Mouse (Mus musculus) CH12.LX (cell line): ENCODE measurements around the gene E2f2. TPM values are rescaled to one million over a fixed set of nuclear protein-coding genes. Genes with fewer than 3 reads are reported as not detected.

Experiments used
- DNase-seq: peaks from one replicate; pipeline ENCODE4 v3.0.0-alpha.2; 2013; ENCODE audit errors: extremely low read depth
- H3K27ac ChIP-seq: 2 replicates; pipeline ENCODE4 v1.5.1; 2012; ENCODE audit warnings: low read depth, mild to moderate bottlenecking, control low read depth, moderate library complexity; ENCODE audit not compliant: insufficient read depth
- H3K27me3 ChIP-seq: replicated peaks from 2 replicates; pipeline ENCODE3; 2012; ENCODE audit warnings: inconsistent platforms
- H3K36me3 ChIP-seq, 2 experiments: replicated peaks in 1 of 2; 2 replicates each; pipeline versions ENCODE3 to v1.6.1; 2012; ENCODE audit warnings: inconsistent platforms in 1 of 2, low read length in 1 of 2, mild to moderate bottlenecking in 1 of 2, mixed read lengths in 1 of 2, moderate library complexity in 1 of 2; ENCODE audit not compliant: control insufficient read depth in 1 of 2, insufficient read depth in 1 of 2
- H3K4me1 ChIP-seq, 2 experiments: 2 replicates each; pipeline ENCODE4 v1.6.1; 2012; ENCODE audit warnings: inconsistent platforms in 1 of 2, moderate library complexity in 1 of 2; ENCODE audit not compliant: insufficient read depth in 2 of 2, control insufficient read depth in 1 of 2
- H3K4me2 ChIP-seq: 2 replicates; pipeline ENCODE4 v1.6.1; 2012; ENCODE audit warnings: low read depth, mild to moderate bottlenecking, control low read depth; ENCODE audit not compliant: poor library complexity, insufficient read depth, severe bottlenecking
- H3K4me3 ChIP-seq, 3 experiments: fragments of 150-350 bp in 1 of 3; sonication (generic) in 1 of 3; replicated peaks in 1 of 3; 2 replicates each; pipeline versions ENCODE3 to v1.5.1; 2011 to 2012; ENCODE audit warnings: low read depth in 2 of 3, low read length in 2 of 3, mild to moderate bottlenecking in 2 of 3, moderate library complexity in 2 of 3, control low read depth in 1 of 3, improper control_type of control experiment in 1 of 3, inconsistent platforms in 1 of 3, mixed read lengths in 1 of 3; ENCODE audit not compliant: poor library complexity in 1 of 3
- H3K79me2 ChIP-seq: replicated peaks from 2 replicates; pipeline ENCODE4 v1.6.1; 2012; ENCODE audit warnings: mild to moderate bottlenecking, moderate library complexity; ENCODE audit not compliant: control insufficient read depth, poor library complexity, insufficient read depth, severe bottlenecking; ENCODE audit errors: extremely low read depth
- H3K9ac ChIP-seq: 2 replicates; pipeline ENCODE4 v1.6.1; 2012; ENCODE audit warnings: low read depth, mild to moderate bottlenecking, control low read depth, moderate library complexity; ENCODE audit not compliant: insufficient read depth
- H3K9me3 ChIP-seq: replicated peaks from 2 replicates; pipeline ENCODE3; 2012; ENCODE audit warnings: low read length, inconsistent platforms, mixed read lengths
- BHLHE40 ChIP-seq: IDR thresholded peaks from 2 replicates; pipeline ENCODE4 v1.6.1; 2011; ENCODE audit warnings: mild to moderate bottlenecking, low read depth, low read length, improper control_type of control experiment
- CHD2 ChIP-seq: IDR thresholded peaks from 2 replicates; pipeline ENCODE4 v1.6.1; 2011; ENCODE audit warnings: low read length, improper control_type of control experiment
- CTCF ChIP-seq, 2 experiments: IDR thresholded peaks in 1 of 2; conservative IDR thresholded peaks in 1 of 2; 2 replicates each; pipeline ENCODE4 v1.5.1; 2011 to 2012; ENCODE audit warnings: low read depth in 2 of 2, low read length in 2 of 2, improper control_type of control experiment in 1 of 2, inconsistent platforms in 1 of 2, mild to moderate bottlenecking in 1 of 2, moderate library complexity in 1 of 2
- EP300 ChIP-seq: IDR thresholded peaks from 2 replicates; pipeline ENCODE4 v1.6.1; 2011; ENCODE audit warnings: low read length, improper control_type of control experiment
- GABPA ChIP-seq: IDR thresholded peaks from 2 replicates; pipeline ENCODE4 v1.6.1; 2012; ENCODE audit warnings: low read depth, low read length, improper control_type of control experiment, inconsistent platforms; ENCODE audit not compliant: insufficient replicate concordance
- JUND ChIP-seq: conservative IDR thresholded peaks from 2 replicates; pipeline ENCODE4 v1.6.1; 2011; ENCODE audit warnings: low read depth, low read length, improper control_type of control experiment
- KAT2A ChIP-seq: IDR thresholded peaks from 2 replicates; pipeline ENCODE4 v1.6.1; 2012; ENCODE audit warnings: low read length, improper control_type of control experiment, inconsistent platforms; ENCODE audit not compliant: insufficient replicate concordance
- MAFK ChIP-seq: IDR thresholded peaks from 2 replicates; pipeline ENCODE4 v1.6.1; 2011; ENCODE audit warnings: low read length, improper control_type of control experiment; ENCODE audit not compliant: insufficient replicate concordance
- MAX ChIP-seq: IDR thresholded peaks from 2 replicates; pipeline ENCODE4 v1.6.1; 2011; ENCODE audit warnings: low read length, improper control_type of control experiment
- MAZ ChIP-seq: IDR thresholded peaks from 2 replicates; pipeline ENCODE4 v1.6.1; 2012; ENCODE audit warnings: low read depth, mild to moderate bottlenecking, inconsistent platforms, low read length, improper control_type of control experiment, moderate library complexity
- MEF2A ChIP-seq: IDR thresholded peaks from 2 replicates; pipeline ENCODE4 v1.6.1; 2014; ENCODE audit warnings: low read depth, mild to moderate bottlenecking, inconsistent platforms, low read length, improper control_type of control experiment, borderline replicate concordance
- MXI1 ChIP-seq: IDR thresholded peaks from 2 replicates; pipeline ENCODE4 v1.6.1; 2011; ENCODE audit warnings: mild to moderate bottlenecking, low read depth, low read length, improper control_type of control experiment
- MYC ChIP-seq: IDR thresholded peaks from 2 replicates; pipeline ENCODE4 v1.6.1; 2011; ENCODE audit warnings: low read depth, mild to moderate bottlenecking, improper control_type of control experiment, low read length
- NELFE ChIP-seq: IDR thresholded peaks from 2 replicates; pipeline ENCODE4 v1.6.1; 2011; ENCODE audit warnings: low read depth, low read length, improper control_type of control experiment
- NRF1 ChIP-seq: IDR thresholded peaks from 2 replicates; pipeline ENCODE4 v1.6.1; 2014; ENCODE audit warnings: low read depth, mild to moderate bottlenecking, inconsistent platforms, low read length, improper control_type of control experiment, moderate library complexity
- POLR2A ChIP-seq: IDR thresholded peaks from 2 replicates; pipeline ENCODE4 v1.6.1; 2011; ENCODE audit warnings: low read depth, mild to moderate bottlenecking, improper control_type of control experiment, low read length
- POLR2AphosphoS2 ChIP-seq: IDR thresholded peaks from 2 replicates; pipeline ENCODE4 v1.6.1; 2011; ENCODE audit warnings: low read depth, low read length, improper control_type of control experiment
- RCOR1 ChIP-seq: conservative IDR thresholded peaks from 2 replicates; pipeline ENCODE4 v1.6.1; 2012; ENCODE audit warnings: low read depth, mild to moderate bottlenecking, inconsistent platforms, low read length, improper control_type of control experiment
- SMC3 ChIP-seq: IDR thresholded peaks from 2 replicates; pipeline ENCODE4 v1.6.1; 2011; ENCODE audit warnings: low read depth, low read length, improper control_type of control experiment
- TBP ChIP-seq: conservative IDR thresholded peaks from 2 replicates; pipeline ENCODE4 v1.6.1; 2011; ENCODE audit warnings: low read depth, low read length, improper control_type of control experiment
- TCF12 ChIP-seq: IDR thresholded peaks from 2 replicates; pipeline ENCODE4 v1.6.1; 2014; ENCODE audit warnings: low read depth, mild to moderate bottlenecking, inconsistent platforms, low read length, improper control_type of control experiment
- UBTF ChIP-seq: IDR thresholded peaks from 2 replicates; pipeline ENCODE4 v1.6.1; 2012; ENCODE audit warnings: low read depth, mild to moderate bottlenecking, inconsistent platforms, low read length, improper control_type of control experiment, moderate library complexity
- USF1 ChIP-seq: IDR thresholded peaks from 2 replicates; pipeline ENCODE4 v1.6.1; 2014; ENCODE audit warnings: low read depth, mild to moderate bottlenecking, inconsistent platforms, low read length, improper control_type of control experiment
- ZKSCAN1 ChIP-seq: IDR thresholded peaks from 2 replicates; pipeline ENCODE4 v1.6.1; 2012; ENCODE audit warnings: low read depth, inconsistent platforms, low read length, improper control_type of control experiment, borderline replicate concordance
- ZMIZ1 ChIP-seq: IDR thresholded peaks from 2 replicates; pipeline ENCODE4 v1.6.1; 2012; ENCODE audit warnings: low read depth, mild to moderate bottlenecking, inconsistent platforms, low read length, improper control_type of control experiment
- dilution Hi-C: fragments of 300-500 bp; cut with MboI; formaldehyde crosslinking; loops from 2 replicates; pipeline ENCODE4 v1.14.3; 2020; ENCODE audit warnings: low sequenced_read_pairs; ENCODE audit not compliant: extremely low pct_unique_long_range_greater_than_20kb, extremely low pct_ligation_motif_present
- in situ Hi-C: fragments of 300-500 bp; cut with MboI; formaldehyde crosslinking; loops from 3 replicates; pipeline ENCODE4 v1.14.3; 2019; ENCODE audit warnings: low sequenced_read_pairs, low pct_ligation_motif_present, low pct_unique_long_range_greater_than_20kb, mixed read lengths
- polyA plus RNA-seq: library from polyadenylated mRNA; unstranded; fragments of >175 nt; gene quantifications from 2 replicates; pipeline ENCODE4 v1.2.1, GENCODE M21; 2012; ENCODE audit warnings: low read depth; ENCODE audit not compliant: insufficient read length
- total RNA-seq, 2 experiments: library from RNA; depleted of rRNA; stranded (reverse); fragments of 300-350 nt in 1 of 2; fragments of >200 nt in 1 of 2; gene quantifications; 2 replicates each; pipeline ENCODE4 v1.2.3; 2012 to 2014

The E2f2 gene
- total and polyA plus RNA-seq, 3 experiments: 3.9 to 7.2 (median 4.4) TPM

DNA sequence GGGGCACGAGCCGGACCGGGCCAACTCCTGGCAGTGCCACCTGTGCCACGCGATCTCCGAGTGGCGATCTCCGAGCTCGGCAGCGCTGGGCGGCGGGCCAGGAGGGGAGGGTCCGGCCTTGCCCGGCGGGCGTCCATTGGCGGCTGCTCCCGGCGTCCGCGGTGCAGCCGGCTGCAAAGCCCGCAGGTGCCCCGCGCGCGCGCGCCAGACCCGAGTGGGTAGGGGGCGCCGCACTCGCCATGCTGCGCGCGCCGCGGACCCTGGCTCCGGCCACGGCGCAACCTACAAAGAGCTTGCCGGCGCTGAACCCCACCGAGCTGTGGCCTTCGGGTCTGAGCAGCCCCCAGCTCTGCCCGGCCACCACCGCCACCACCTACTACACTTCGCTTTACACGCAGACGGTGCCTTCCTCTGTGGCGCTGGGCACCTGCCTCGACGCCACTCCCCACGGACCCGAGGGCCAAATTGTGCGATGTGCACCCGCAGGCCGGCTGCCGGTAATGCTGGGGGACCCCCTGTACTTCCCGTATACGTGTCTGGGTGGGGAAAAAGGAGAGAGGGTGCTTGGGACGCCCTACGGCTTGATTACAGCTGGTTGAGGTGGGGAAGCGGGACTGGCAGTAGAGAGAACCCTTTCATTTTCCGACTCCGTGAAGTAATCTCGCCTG, 482 bp downstream of the E2f2 start:
- in situ Hi-C loops (no loop called here), dilution Hi-C loops (no loop called here)
- H3K9me3 ChIP-seq: no peaks in the 10 kb centered on the region
- H3K9ac ChIP-seq: peak overlapping the region; percentile 76
- TF ChIP-seq MAX (0 out of 2 replicates have a peak, but pooled peaks have one; percentile 16), SMC3 (no peak), CTCF (conservative IDR thresholded peaks at IDR 0.05 in 1 of 2, IDR thresholded peaks at IDR 0.05 in 1 of 2; ENCODE audit: low read depth in 2 of 2, low read length in 2 of 2) (no peak), TBP (no peak), MEF2A (no peak), NRF1 (peak; percentile 60)
- DNase-seq: no peak
- peak overlapping the region; percentile 72 to 83 (median 76) for H3K4me3 ChIP-seq
- H3K4me1 ChIP-seq: peaks cover 24 to 47% of the 10 kb centered on the region in 2 experiments
- peaks cover 0 to 4% of the 10 kb centered on the region in 2 experiments for H3K36me3 ChIP-seq
- peaks cover 9% of the 10 kb centered on the region for H3K27me3 ChIP-seq
- peaks cover 29% of the 10 kb centered on the region for H3K79me2 ChIP-seq
- H3K4me2 ChIP-seq: peak overlapping the region; percentile 95
- H3K27ac ChIP-seq: peak overlapping the region; percentile 81

DNA sequence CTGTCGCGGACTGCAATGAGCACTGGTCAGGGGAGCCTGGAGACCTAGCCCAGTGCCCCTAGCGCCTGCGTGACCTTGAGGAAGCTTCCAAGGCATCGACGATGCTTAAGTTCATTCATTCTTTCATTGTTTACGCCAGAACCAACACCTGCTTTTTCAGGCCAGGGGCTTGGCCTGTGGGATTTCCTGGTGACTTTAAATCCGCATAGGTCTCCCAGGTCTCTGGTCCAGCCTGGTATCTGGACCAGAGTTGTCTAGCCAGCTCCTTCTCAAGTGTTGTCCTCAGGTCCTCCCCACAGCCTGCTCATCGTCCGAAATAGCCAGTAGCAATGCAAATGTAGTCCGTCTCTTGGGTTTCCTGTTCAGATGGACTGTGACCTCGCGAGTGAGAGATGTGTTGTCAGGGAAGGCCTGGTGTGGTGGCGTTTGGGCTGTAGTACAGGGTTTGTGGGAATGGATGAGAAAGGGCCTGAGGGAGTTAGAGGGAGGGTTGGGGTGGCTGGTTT, 1.1 kb downstream of the E2f2 start:
- Histone ChIP-seq H3K27me3 (peaks cover 9% of the 10 kb centered on the region), H3K4me2 (peak overlapping the region; percentile 95), H3K79me2 (peaks cover 30% of the 10 kb centered on the region), H3K4me3 (peak overlapping the region; percentile 72 to 83 (median 76)), H3K27ac (peak overlapping the region; percentile 81), H3K9me3 (no peaks in the 10 kb centered on the region), H3K4me1 (peaks cover 24 to 53% of the 10 kb centered on the region in 2 experiments), H3K36me3 (peaks cover 0 to 4% of the 10 kb centered on the region in 2 experiments), H3K9ac (peak overlapping the region; percentile 76)
- no peak for DNase-seq
- in situ Hi-C loops (no loop called here), dilution Hi-C loops (no loop called here)
- no peak for TF ChIP-seq TBP
- TF ChIP-seq MAFK: no peak
- TF ChIP-seq RCOR1: no peak
- TF ChIP-seq KAT2A: no peak
- no peak for TF ChIP-seq POLR2AphosphoS2
- peak; percentile 57; the same call in 1 of the 2 replicates for TF ChIP-seq ZMIZ1
- peak; percentile 63; the same call in 1 of the 2 replicates for TF ChIP-seq MEF2A
- peak; percentile 34; the same call in 1 of the 2 replicates for TF ChIP-seq MXI1
- TF ChIP-seq TCF12: peak; percentile 63
- TF ChIP-seq NELFE: peak; percentile 52; the same call in 1 of the 2 replicates
- 0 out of 2 replicates have a peak, but pooled peaks have one; percentile 33 for TF ChIP-seq MYC
- TF ChIP-seq GABPA: no peak
- TF ChIP-seq POLR2A: peak; percentile 61
- TF ChIP-seq MAZ: no peak
- no peak for TF ChIP-seq CHD2
- TF ChIP-seq JUND: no peak
- no peak for TF ChIP-seq USF1
- TF ChIP-seq EP300: no peak
- no peak for TF ChIP-seq ZKSCAN1
- 0 out of 2 replicates have a peak, but pooled peaks have one; percentile 13 for TF ChIP-seq BHLHE40
- TF ChIP-seq NRF1: 0 out of 2 replicates have a peak, but pooled peaks have one; percentile 39
- no peak for TF ChIP-seq UBTF
- 0 out of 2 replicates have a peak, but pooled peaks have one; percentile 18 for TF ChIP-seq MAX
